Mouse (Mus musculus): Measurements from ENCODE around the gene Cers2. TPM values are rescaled to one million over a fixed set of nuclear protein-coding genes. Genes with fewer than 3 reads are reported as not detected.
"Not testable (repeated sequence)": the region's sequence is repeated elsewhere in the genome, so short reads cannot be mapped to it uniquely, and the experiment has no call there.

Cers2 gene
- polyA plus RNA-seq, 1 experiment from 2014 or later: 209 TPM

DNA sequence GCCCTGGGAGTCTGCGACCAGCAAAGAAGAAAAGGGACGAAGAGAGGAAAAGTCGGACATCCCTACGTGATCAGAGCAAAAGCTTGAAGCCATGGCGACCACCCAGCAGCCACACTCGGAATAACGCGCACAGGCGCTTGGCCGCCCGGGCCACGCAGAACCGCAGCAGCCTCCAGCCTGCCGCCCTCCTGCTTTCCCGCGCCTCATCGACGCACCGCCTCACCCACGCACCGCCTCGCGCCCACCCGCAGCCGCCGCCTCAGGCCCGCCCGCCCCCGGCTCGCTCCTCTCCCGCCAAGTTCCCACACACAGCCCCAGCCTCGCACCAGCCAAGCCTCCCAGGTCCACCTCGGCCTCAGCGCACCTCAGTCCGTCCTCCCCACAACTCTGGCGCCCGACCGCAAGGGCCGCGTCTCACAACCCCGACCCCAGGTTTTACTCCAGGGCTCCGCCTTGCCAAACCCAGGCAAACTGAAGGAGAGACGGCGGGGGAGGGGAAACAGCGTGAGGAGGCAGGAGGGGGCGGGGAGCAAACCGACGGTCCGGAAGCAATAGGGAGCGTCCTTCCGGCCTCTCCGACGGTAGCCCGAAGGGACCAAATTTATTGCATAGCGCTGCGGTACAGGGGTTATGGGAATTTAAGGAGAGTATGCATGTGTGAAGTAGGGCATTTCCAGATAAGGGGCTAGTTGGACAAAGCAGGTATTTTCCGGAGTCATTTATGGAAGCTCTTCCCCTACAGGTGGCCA lies 42.3 kb downstream of the Cers2 start, which contains the start of gene Setdb1:
Setdb1 (minus strand) TSS at position 502 of the 749 bp plus-strand sequence.
- H3K4me1 ChIP-seq (ENCODE audit: insufficient read depth, low read length); H3K9me3 ChIP-seq (ENCODE audit: low read length); H3K27me3 ChIP-seq (ENCODE audit: insufficient read depth, low read length); H3K27ac ChIP-seq (ENCODE audit: low read length): not testable (repeated sequence)
- Histone ChIP-seq H3K4me3 (ENCODE audit: low read length) (peak within 1 kb of the TSS; percentile 57), H3K36me3 (ENCODE audit: insufficient read depth, low read length) (peaks cover 13% of the 10 kb centered on the region), H3K9ac (replicated peaks; ENCODE audit: low read length) (peak within 1 kb of the TSS; percentile 73), H3K4me2 (replicated peaks; ENCODE audit: low read depth, low read length) (peak within 1 kb of the TSS; percentile 44)
- WGBS: under 1% methylated on average over 29 of the region's 57 CpGs
- peak; percentile 95 for ATAC-seq (ENCODE audit: low FRiP score, low TSS enrichment)

DNA sequence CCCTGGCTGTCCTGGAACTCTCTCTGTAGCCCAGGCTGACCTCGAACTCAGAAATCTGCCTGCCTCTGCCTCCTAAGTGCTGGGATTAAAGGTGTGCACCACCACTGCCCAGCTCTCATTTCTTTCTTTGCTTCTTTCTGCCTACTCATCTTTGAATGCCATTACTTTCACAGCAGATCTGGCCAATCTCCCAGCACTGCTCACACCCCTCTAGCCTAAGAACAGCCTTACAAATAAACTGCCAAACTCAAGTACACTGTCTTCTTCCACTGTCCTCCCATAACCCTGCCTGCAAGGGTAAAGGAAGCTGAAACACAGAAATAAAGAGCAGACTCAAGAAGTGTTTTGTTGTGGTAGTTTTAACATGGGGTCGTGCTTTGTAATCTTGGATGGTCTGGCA lies 43.2 kb downstream of the Cers2 start:
- 74% methylated on average over 2 of the region's 2 CpGs for WGBS

DNA sequence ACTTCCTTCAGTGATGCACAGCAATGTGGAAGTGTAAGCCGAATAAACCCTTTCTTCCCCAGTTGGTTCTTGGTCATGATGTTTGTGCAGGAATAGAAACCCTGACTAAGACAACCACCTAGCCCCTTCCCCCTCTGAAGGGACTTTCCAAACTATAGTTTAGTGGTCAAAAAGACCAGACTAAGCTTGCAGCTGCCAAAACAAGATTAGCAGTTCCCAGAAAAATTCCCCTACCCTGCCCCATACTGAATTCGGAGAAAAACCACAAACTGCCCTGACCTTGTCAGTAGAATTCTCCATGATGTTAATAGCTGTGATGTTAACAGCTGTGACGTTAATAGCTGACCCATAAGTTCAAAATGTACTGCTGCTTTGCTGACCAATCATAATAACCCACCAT lies 45.7 kb downstream of the Cers2 start:
- H3K9me3 ChIP-seq (ENCODE audit: low read length); H3K4me3 ChIP-seq (ENCODE audit: low read length); H3K27me3 ChIP-seq (ENCODE audit: insufficient read depth, low read length); H3K36me3 ChIP-seq (ENCODE audit: insufficient read depth, low read length); H3K4me1 ChIP-seq (ENCODE audit: insufficient read depth, low read length); H3K9ac ChIP-seq (replicated peaks; ENCODE audit: low read length); H3K4me2 ChIP-seq (replicated peaks; ENCODE audit: low read depth, low read length); H3K27ac ChIP-seq (ENCODE audit: low read length); ATAC-seq (ENCODE audit: low FRiP score, low TSS enrichment): not testable (repeated sequence)
- WGBS: 75% methylated on average over 3 of the region's 3 CpGs

More for the DNA sequence above, 43.2 kb downstream of the Cers2 start:
- no peak overlapping the region for H3K27ac ChIP-seq (ENCODE audit: low read length)
- peaks cover 5% of the 10 kb centered on the region; the same call in 1 of the 2 replicates for H3K4me1 ChIP-seq (ENCODE audit: insufficient read depth, low read length)
- H3K4me3 ChIP-seq (ENCODE audit: low read length): no peak overlapping the region
- H3K4me2 ChIP-seq (replicated peaks; ENCODE audit: low read depth, low read length): no peak overlapping the region
- H3K9ac ChIP-seq (replicated peaks; ENCODE audit: low read length): no peak overlapping the region
- no peak for ATAC-seq (ENCODE audit: low FRiP score, low TSS enrichment)
- no peaks in the 10 kb centered on the region for H3K27me3 ChIP-seq (ENCODE audit: insufficient read depth, low read length)
- peaks cover 12% of the 10 kb centered on the region for H3K36me3 ChIP-seq (ENCODE audit: insufficient read depth, low read length)
- H3K9me3 ChIP-seq (ENCODE audit: low read length): no peaks in the 10 kb centered on the region

DNA sequence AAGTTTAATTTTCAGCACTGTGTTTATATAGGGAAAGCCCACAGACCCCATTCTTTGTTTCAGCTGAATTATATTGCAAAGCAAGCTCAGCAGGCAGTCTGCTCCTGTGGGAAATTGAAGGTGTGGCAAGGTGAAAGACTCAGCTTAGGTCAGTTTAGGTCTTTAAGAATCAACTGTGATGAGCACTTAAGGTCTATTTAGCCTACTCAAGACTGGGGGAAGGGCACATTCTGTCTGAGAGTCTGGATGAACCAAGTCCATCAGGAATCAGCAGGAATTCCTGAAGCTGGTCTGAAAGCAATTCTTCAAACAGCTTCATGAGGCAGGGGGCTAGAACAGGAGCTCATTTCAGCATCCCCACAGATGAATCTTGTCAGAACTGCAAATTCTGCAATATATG lies 55.5 kb downstream of the Cers2 start:
- Histone ChIP-seq H3K9ac (replicated peaks; ENCODE audit: low read length) (no peak overlapping the region), H3K27ac (ENCODE audit: low read length) (no peak overlapping the region), H3K4me1 (ENCODE audit: insufficient read depth, low read length) (no peaks in the 10 kb centered on the region), H3K27me3 (ENCODE audit: insufficient read depth, low read length) (no peaks in the 10 kb centered on the region), H3K36me3 (ENCODE audit: insufficient read depth, low read length) (no peaks in the 10 kb centered on the region), H3K9me3 (ENCODE audit: low read length) (no peaks in the 10 kb centered on the region), H3K4me3 (ENCODE audit: low read length) (no peak overlapping the region), H3K4me2 (replicated peaks; ENCODE audit: low read depth, low read length) (no peak overlapping the region)
- no peak for ATAC-seq (ENCODE audit: low FRiP score, low TSS enrichment)

Other genes starting within 250 kb of the Cers2 start
- 24.0 and 24.7 TPM in 2 replicates for gene Pip5k1a, start 207.9 kb upstream of the Cers2 start, polyA plus RNA-seq (2015; fragmentation: Nextera tagmentation; extraction: Ambion mirVana)
- 184 and 185 TPM in 2 replicates for gene Vps72, start 203.8 kb upstream of the Cers2 start, polyA plus RNA-seq (2015; fragmentation: Nextera tagmentation; extraction: Ambion mirVana)
- gene Tmod4, start 190.3 kb upstream of the Cers2 start, polyA plus RNA-seq (2015; fragmentation: Nextera tagmentation; extraction: Ambion mirVana): 0.84 and 1.6 TPM in 2 replicates
- gene Scnm1, start 180.8 kb upstream of the Cers2 start, polyA plus RNA-seq (2015; fragmentation: Nextera tagmentation; extraction: Ambion mirVana): 71.6 and 79.0 TPM in 2 replicates
- gene Lysmd1, start 180.7 kb upstream of the Cers2 start, polyA plus RNA-seq (2015; fragmentation: Nextera tagmentation; extraction: Ambion mirVana): 15.3 and 17.3 TPM in 2 replicates
- gene Tnfaip8l2, start 172.4 kb upstream of the Cers2 start, polyA plus RNA-seq (2015; fragmentation: Nextera tagmentation; extraction: Ambion mirVana): 2.9 and 4.2 TPM in 2 replicates
- gene Sema6c, start 154.3 kb upstream of the Cers2 start, polyA plus RNA-seq (2015; fragmentation: Nextera tagmentation; extraction: Ambion mirVana): 3.0 and 3.1 TPM in 2 replicates
- gene Gabpb2, start 96.9 kb upstream of the Cers2 start, polyA plus RNA-seq (2015; fragmentation: Nextera tagmentation; extraction: Ambion mirVana): 8.8 and 10.8 TPM in 2 replicates
- 90.3 and 94.4 TPM in 2 replicates for gene Cdc42se1, start 86.1 kb upstream of the Cers2 start, polyA plus RNA-seq (2015; fragmentation: Nextera tagmentation; extraction: Ambion mirVana)
- 14.0 and 16.6 TPM in 2 replicates for gene Mllt11, start 82.6 kb upstream of the Cers2 start, polyA plus RNA-seq (2015; fragmentation: Nextera tagmentation; extraction: Ambion mirVana)
- gene Gm128, start 73.2 kb upstream of the Cers2 start, polyA plus RNA-seq (2015; fragmentation: Nextera tagmentation; extraction: Ambion mirVana): 0.53 and 0.55 TPM in 2 replicates
- gene Bnipl, start 63.6 kb upstream of the Cers2 start, polyA plus RNA-seq (2015; fragmentation: Nextera tagmentation; extraction: Ambion mirVana): 0.41 and 0.82 TPM in 2 replicates
- 55.8 and 57.0 TPM in 2 replicates for gene Mindy1, start 33.4 kb upstream of the Cers2 start, polyA plus RNA-seq (2015; fragmentation: Nextera tagmentation; extraction: Ambion mirVana)
- 25.8 and 27.4 TPM in 2 replicates for gene Prune1, start 32.7 kb upstream of the Cers2 start, polyA plus RNA-seq (2015; fragmentation: Nextera tagmentation; extraction: Ambion mirVana)
- gene Anxa9, start 7.6 kb upstream of the Cers2 start, polyA plus RNA-seq (2015; fragmentation: Nextera tagmentation; extraction: Ambion mirVana): 8.6 and 9.4 TPM in 2 replicates
- gene Setdb1, start 42.4 kb downstream of the Cers2 start, polyA plus RNA-seq (2015; fragmentation: Nextera tagmentation; extraction: Ambion mirVana): 45.5 and 46.7 TPM in 2 replicates
- 0.52 TPM in 1 of 2 replicates, not detected in the other for gene 4930558C23Rik, start 88.0 kb downstream of the Cers2 start, polyA plus RNA-seq (2015; fragmentation: Nextera tagmentation; extraction: Ambion mirVana)
- gene Arnt, start 119.6 kb downstream of the Cers2 start, polyA plus RNA-seq (2015; fragmentation: Nextera tagmentation; extraction: Ambion mirVana): 46.0 and 47.7 TPM in 2 replicates
- 5.6 and 8.9 TPM in 2 replicates for gene Ctsk, start 184.5 kb downstream of the Cers2 start, polyA plus RNA-seq (2015; fragmentation: Nextera tagmentation; extraction: Ambion mirVana)
- 12.1 and 12.4 TPM in 2 replicates for gene Ctss, start 212.0 kb downstream of the Cers2 start, polyA plus RNA-seq (2015; fragmentation: Nextera tagmentation; extraction: Ambion mirVana)
- gene Hormad1, start 244.9 kb downstream of the Cers2 start, polyA plus RNA-seq (2015; fragmentation: Nextera tagmentation; extraction: Ambion mirVana): 0.17 TPM in 1 of 2 replicates, not detected in the other